Mouse (Mus musculus) spleen, postnatal 0 days (tissue): ENCODE measurements around the gene Tmem132e. TPM values are rescaled to one million over a fixed set of nuclear protein-coding genes. Genes with fewer than 3 reads are reported as not detected.

ENCODE experiments used
- polyA plus RNA-seq: library from polyadenylated mRNA; unstranded; fragments of >200 nt; fragmentation: Nextera tagmentation; extraction: Ambion mirVana; gene quantifications from 2 replicates; pipeline ENCODE4 v1.2.1, GENCODE M21; 2015

Tmem132e gene
- polyA plus RNA-seq = 0.11 and 0.22 TPM in 2 replicates

DNA sequence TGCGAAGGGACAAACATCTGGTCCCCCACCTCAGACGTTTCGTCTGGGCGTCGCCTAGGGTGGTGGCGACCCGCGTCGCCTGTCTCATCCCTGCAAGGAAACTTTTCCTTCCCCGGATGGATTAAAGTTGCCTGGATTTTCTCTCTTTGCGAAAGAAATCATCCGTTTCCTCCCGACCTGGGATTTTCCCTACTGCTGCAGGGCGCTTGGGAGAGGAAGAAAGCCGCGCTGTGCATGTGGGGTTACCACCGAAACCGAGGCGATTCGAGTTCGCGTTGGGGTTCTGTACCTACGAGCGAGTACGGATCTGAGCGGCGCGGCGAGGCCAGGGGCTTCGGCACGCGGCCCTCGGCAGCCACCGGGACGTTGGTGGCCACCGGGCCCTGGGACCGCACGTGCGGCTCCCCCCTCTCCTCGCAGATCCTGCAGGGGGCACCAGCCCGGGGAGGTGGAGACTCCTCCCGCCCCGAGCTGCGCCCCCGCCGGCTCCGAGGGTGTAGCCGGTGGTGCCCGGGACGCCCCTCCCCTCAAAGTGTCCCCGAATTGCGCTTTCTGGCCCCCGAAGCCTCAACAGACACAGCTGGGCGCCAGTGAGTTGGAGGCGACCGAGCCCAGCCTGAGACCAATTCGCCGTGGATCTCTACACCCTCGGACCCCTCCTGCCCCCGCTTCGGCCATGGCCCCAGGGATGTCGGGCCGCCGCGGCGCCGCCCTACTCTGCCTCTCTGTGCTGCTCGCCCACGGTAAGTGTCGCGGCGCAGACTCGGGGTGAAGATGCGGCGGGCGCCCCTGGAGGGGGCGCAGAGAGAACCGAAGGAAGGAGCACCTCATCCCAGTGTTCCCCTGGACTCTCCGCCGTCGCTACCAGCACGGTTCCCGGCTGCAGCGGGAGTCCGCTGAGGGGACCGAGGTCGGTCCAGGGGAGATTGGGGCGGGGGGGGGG, at the start of gene Tmem132e:
Gene Tmem132e, plus strand, starts transcription at position 530 of the 943 bp plus-strand sequence.

Other genes with a start within 250 kb of the Tmem132e start
- gene Ccl1, start 83.2 kb upstream of the Tmem132e start, polyA plus RNA-seq = 0.28 TPM in 1 of 2 replicates, not detected in the other